Mouse (Mus musculus): Measurements from ENCODE around the gene Tbx3. TPM values are rescaled to one million over a fixed set of nuclear protein-coding genes. Genes with fewer than 3 reads are reported as not detected.

The Tbx3 gene
- polyA plus RNA-seq, 1 experiment: 3.1 TPM

DNA sequence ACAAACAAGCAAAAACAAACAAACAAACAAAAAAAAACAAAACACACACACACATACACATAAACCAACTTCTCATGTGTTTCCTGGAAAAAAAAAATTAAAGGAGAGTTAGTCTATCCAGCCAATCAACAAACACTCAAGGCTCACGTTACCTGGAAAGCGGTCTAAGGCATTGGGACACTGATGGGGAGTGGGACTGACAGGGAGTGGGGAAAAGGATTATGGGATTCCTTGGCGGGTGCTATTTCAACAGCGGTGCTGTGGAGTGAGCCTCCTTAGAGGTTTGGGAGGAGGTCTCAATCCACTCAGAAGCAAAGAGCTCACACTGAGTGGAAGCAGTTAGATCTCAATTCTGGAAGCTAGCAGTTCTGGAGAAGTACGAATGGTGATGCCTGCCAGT, 12.1 kb upstream of the Tbx3 start:
- Histone ChIP-seq H3ac (ENCODE audit: control insufficient read depth, insufficient read length) (no peak overlapping the region), H3K36me3 (ENCODE audit: control insufficient read depth, insufficient read depth) (no peaks in the 10 kb centered on the region), H3K27me3 (ENCODE audit: control insufficient read depth, insufficient read depth, insufficient read length) (peaks cover 12% of the 10 kb centered on the region), H3K4me2 (ENCODE audit: low read depth) (no peak overlapping the region), H3K4me3 (no peak overlapping the region), H3K79me2 (ENCODE audit: control insufficient read depth, insufficient read depth) (no peaks in the 10 kb centered on the region)
- TF ChIP-seq TCF3 (IDR thresholded peaks at IDR 0.05; ENCODE audit: insufficient read length, low read depth) (no peak), POLR2AphosphoS2 (IDR thresholded peaks at IDR 0.05; ENCODE audit: insufficient read length, low read depth) (no peak), MYOG (IDR thresholded peaks at IDR 0.05; ENCODE audit: control insufficient read depth in 1 of 3, insufficient read depth in 1 of 3, insufficient read length in 2 of 3, low read depth in 2 of 3) (no peak), E2F4 (IDR thresholded peaks at IDR 0.05; ENCODE audit: insufficient read depth) (no peak), MYOD1 (IDR thresholded peaks at IDR 0.05; ENCODE audit: control insufficient read depth in 1 of 3, insufficient read length in 2 of 3, low read depth in 2 of 3) (no peak), SRF (IDR thresholded peaks at IDR 0.05; ENCODE audit: control insufficient read depth, insufficient read length, low read depth) (no peak), POLR2A (IDR thresholded peaks at IDR 0.05; ENCODE audit: insufficient read length, low read depth) (no peak), TCF12 (IDR thresholded peaks at IDR 0.05; ENCODE audit: insufficient read depth, poor library complexity, severe bottlenecking) (no peak), CEBPB (IDR thresholded peaks at IDR 0.05; ENCODE audit: insufficient read depth, poor library complexity, severe bottlenecking) (no peak), MAX (IDR thresholded peaks at IDR 0.05; ENCODE audit: low read depth) (no peak), REST (IDR thresholded peaks at IDR 0.05; ENCODE audit: insufficient read depth, insufficient read length) (no peak), USF1 (IDR thresholded peaks at IDR 0.05; ENCODE audit: low read depth) (no peak)

DNA sequence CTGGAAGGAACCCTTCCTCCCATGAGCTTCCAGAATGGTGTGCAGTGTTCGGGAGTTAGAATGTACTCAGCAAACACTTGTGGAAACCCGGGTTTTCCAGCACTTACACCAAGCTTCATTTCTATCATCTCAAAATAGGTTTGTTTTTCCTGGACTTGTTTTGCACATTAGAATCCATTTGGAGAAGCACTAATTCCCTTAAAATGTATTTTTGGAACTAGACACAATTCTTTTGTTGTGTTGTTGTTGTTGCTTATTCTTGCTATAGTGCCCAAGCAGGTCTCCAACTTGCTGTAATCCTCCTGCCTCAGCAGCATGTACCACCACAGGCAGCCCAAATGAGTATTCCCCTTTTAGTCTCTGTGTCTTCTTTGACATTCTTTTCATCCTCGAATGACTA, 11.4 kb upstream of the Tbx3 start:
- peaks cover 12% of the 10 kb centered on the region for H3K27me3 ChIP-seq (ENCODE audit: control insufficient read depth, insufficient read depth, insufficient read length)
- no peaks in the 10 kb centered on the region for H3K79me2 ChIP-seq (ENCODE audit: control insufficient read depth, insufficient read depth)
- no peak overlapping the region for H3K4me2 ChIP-seq (ENCODE audit: low read depth)
- no peak overlapping the region for H3K4me3 ChIP-seq
- H3ac ChIP-seq (ENCODE audit: control insufficient read depth, insufficient read length): no peak overlapping the region
- TF ChIP-seq USF1 (IDR thresholded peaks at IDR 0.05; ENCODE audit: low read depth) (no peak), SRF (IDR thresholded peaks at IDR 0.05; ENCODE audit: control insufficient read depth, insufficient read length, low read depth) (no peak), TCF12 (IDR thresholded peaks at IDR 0.05; ENCODE audit: insufficient read depth, poor library complexity, severe bottlenecking) (no peak), CEBPB (IDR thresholded peaks at IDR 0.05; ENCODE audit: insufficient read depth, poor library complexity, severe bottlenecking) (no peak), MAX (IDR thresholded peaks at IDR 0.05; ENCODE audit: low read depth) (no peak), POLR2AphosphoS2 (IDR thresholded peaks at IDR 0.05; ENCODE audit: insufficient read length, low read depth) (no peak), MYOD1 (IDR thresholded peaks at IDR 0.05; ENCODE audit: control insufficient read depth in 1 of 3, insufficient read length in 2 of 3, low read depth in 2 of 3) (no peak), REST (IDR thresholded peaks at IDR 0.05; ENCODE audit: insufficient read depth, insufficient read length) (no peak), POLR2A (IDR thresholded peaks at IDR 0.05; ENCODE audit: insufficient read length, low read depth) (no peak), MYOG (IDR thresholded peaks at IDR 0.05; ENCODE audit: control insufficient read depth in 1 of 3, insufficient read depth in 1 of 3, insufficient read length in 2 of 3, low read depth in 2 of 3) (no peak), TCF3 (IDR thresholded peaks at IDR 0.05; ENCODE audit: insufficient read length, low read depth) (no peak), E2F4 (IDR thresholded peaks at IDR 0.05; ENCODE audit: insufficient read depth) (no peak)
- H3K36me3 ChIP-seq (ENCODE audit: control insufficient read depth, insufficient read depth): no peaks in the 10 kb centered on the region

DNA sequence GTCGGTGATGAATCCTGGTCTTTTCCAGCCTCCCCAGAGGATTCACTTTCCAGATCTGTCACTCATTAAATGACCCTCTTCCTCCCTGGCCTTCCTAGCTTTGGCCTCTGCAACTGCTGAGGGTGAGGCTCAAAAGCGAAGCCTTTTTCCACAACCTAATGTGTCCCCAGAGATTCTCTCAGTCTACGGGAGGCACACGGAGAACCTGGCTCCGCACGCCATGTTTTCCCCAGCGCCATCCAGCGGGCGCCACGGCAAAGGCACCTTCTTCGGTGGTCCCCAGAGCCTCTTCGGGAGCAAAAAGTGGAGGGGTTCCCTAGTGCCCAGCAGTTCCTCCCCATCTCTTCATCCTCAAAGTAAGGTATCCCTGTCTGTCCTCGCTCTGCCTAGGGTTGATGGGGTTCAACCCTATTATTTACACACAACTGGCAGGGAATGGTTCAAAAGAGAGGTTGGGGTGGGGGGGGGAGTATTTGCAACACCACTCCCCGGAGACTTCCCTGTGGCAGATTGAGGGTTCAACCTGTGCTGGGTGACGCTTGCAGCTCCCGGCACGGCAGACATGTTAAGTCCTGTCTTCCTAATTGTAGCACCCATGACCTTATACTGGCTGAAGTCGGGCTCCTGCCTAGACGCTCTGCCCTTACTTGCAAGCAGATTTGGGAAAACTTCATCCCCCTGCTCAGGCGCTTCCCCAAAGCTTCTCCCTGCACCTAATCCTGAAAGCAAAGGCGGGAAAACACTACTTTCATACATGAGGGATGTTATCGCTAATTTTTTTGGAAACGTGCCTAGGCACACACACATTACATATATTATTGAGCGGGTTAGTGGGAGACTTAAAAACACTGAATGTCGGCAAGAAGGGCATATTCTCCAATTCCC, 9.7 kb upstream of the Tbx3 start:
- Histone ChIP-seq H3K4me3 (no peak overlapping the region), H3ac (ENCODE audit: control insufficient read depth, insufficient read length) (no peak overlapping the region), H3K4me2 (ENCODE audit: low read depth) (no peak overlapping the region), H3K79me2 (ENCODE audit: control insufficient read depth, insufficient read depth) (no peaks in the 10 kb centered on the region), H3K27me3 (ENCODE audit: control insufficient read depth, insufficient read depth, insufficient read length) (peaks cover 12% of the 10 kb centered on the region), H3K36me3 (ENCODE audit: control insufficient read depth, insufficient read depth) (no peaks in the 10 kb centered on the region)
- TF ChIP-seq E2F4 (IDR thresholded peaks at IDR 0.05; ENCODE audit: insufficient read depth) (no peak), MYOD1 (IDR thresholded peaks at IDR 0.05; ENCODE audit: control insufficient read depth in 1 of 3, insufficient read length in 2 of 3, low read depth in 2 of 3) (no peak), TCF12 (IDR thresholded peaks at IDR 0.05; ENCODE audit: insufficient read depth, poor library complexity, severe bottlenecking) (no peak), POLR2AphosphoS2 (IDR thresholded peaks at IDR 0.05; ENCODE audit: insufficient read length, low read depth) (no peak), MAX (IDR thresholded peaks at IDR 0.05; ENCODE audit: low read depth) (no peak), REST (IDR thresholded peaks at IDR 0.05; ENCODE audit: insufficient read depth, insufficient read length) (no peak), CEBPB (IDR thresholded peaks at IDR 0.05; ENCODE audit: insufficient read depth, poor library complexity, severe bottlenecking) (no peak), MYOG (IDR thresholded peaks at IDR 0.05; ENCODE audit: control insufficient read depth in 1 of 3, insufficient read depth in 1 of 3, insufficient read length in 2 of 3, low read depth in 2 of 3) (no peak), USF1 (IDR thresholded peaks at IDR 0.05; ENCODE audit: low read depth) (no peak), SRF (IDR thresholded peaks at IDR 0.05; ENCODE audit: control insufficient read depth, insufficient read length, low read depth) (no peak), POLR2A (IDR thresholded peaks at IDR 0.05; ENCODE audit: insufficient read length, low read depth) (no peak), TCF3 (IDR thresholded peaks at IDR 0.05; ENCODE audit: insufficient read length, low read depth) (no peak)

DNA sequence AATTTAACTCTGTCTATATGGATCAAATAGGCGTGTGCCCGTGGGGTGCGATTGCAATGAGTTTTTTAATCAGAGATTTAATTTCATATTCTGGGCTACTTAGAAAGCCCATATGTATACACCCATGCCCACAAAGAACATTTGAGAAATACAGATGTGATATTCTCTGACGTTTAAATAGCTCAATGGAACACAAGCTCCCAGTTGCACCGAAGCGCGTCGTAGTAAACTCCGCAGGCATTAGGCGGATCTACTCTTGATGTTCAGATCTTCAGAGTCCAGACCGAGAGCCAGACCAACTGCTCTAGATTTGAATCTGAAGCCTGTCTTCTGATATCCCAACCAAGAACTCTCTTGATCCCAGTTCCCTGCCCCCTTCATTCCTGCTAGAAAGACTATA, 9.0 kb upstream of the Tbx3 start:
- no peaks in the 10 kb centered on the region for H3K79me2 ChIP-seq (ENCODE audit: control insufficient read depth, insufficient read depth)
- H3K4me2 ChIP-seq (ENCODE audit: low read depth): no peak overlapping the region
- H3K4me3 ChIP-seq: no peak overlapping the region
- H3ac ChIP-seq (ENCODE audit: control insufficient read depth, insufficient read length): no peak overlapping the region
- TF ChIP-seq E2F4 (IDR thresholded peaks at IDR 0.05; ENCODE audit: insufficient read depth) (no peak), USF1 (IDR thresholded peaks at IDR 0.05; ENCODE audit: low read depth) (no peak), POLR2AphosphoS2 (IDR thresholded peaks at IDR 0.05; ENCODE audit: insufficient read length, low read depth) (no peak), MYOG (IDR thresholded peaks at IDR 0.05; ENCODE audit: control insufficient read depth in 1 of 3, insufficient read depth in 1 of 3, insufficient read length in 2 of 3, low read depth in 2 of 3) (no peak), POLR2A (IDR thresholded peaks at IDR 0.05; ENCODE audit: insufficient read length, low read depth) (no peak), SRF (IDR thresholded peaks at IDR 0.05; ENCODE audit: control insufficient read depth, insufficient read length, low read depth) (no peak), TCF12 (IDR thresholded peaks at IDR 0.05; ENCODE audit: insufficient read depth, poor library complexity, severe bottlenecking) (no peak), MYOD1 (IDR thresholded peaks at IDR 0.05; ENCODE audit: control insufficient read depth in 1 of 3, insufficient read length in 2 of 3, low read depth in 2 of 3) (no peak)
- peaks cover 12% of the 10 kb centered on the region for H3K27me3 ChIP-seq (ENCODE audit: control insufficient read depth, insufficient read depth, insufficient read length)
- no peaks in the 10 kb centered on the region for H3K36me3 ChIP-seq (ENCODE audit: control insufficient read depth, insufficient read depth)

Measured in myocyte (in vitro differentiated cells).